Mouse (Mus musculus) adrenal gland, adult (tissue): ENCODE results near the gene Vwa8.
"Not testable (repeated sequence)": the region's sequence is repeated elsewhere in the genome, so short reads cannot be mapped to it uniquely, and the experiment has no call there.

ENCODE experiments used
- DNase-seq, 2 experiments: peaks; one replicate each; pipeline ENCODE4 v3.0.0; 2022 to 2023; ENCODE audit warnings: low spot score in 1 of 2; ENCODE audit not compliant: inconsistent age in 2 of 2

Vwa8 gene

GRCm38 (mm10) chr14:78972424-78972823, 123.6 kb downstream of the Vwa8 start:
- no peak for DNase-seq

- DNase-seq, result no peak
Measured at GRCm38 (mm10) chr14:78983104-78983503, 134.3 kb downstream of the Vwa8 start.

GRCm38 (mm10) chr14:78984296-78984695, 135.4 kb downstream of the Vwa8 start:
- DNase-seq, result peak in 1 of 2 experiments; percentile 66

- DNase-seq, result peak; percentile 48 to 73
Measured at GRCm38 (mm10) chr14:78987543-78987942, 138.7 kb downstream of the Vwa8 start.

- DNase-seq, result no peak
Measured at GRCm38 (mm10) chr14:78992456-78992855, 143.6 kb downstream of the Vwa8 start.

- no peak for DNase-seq
Measured at GRCm38 (mm10) chr14:78993515-78993914, 144.7 kb downstream of the Vwa8 start.

GRCm38 (mm10) chr14:78996359-78996758, 147.5 kb downstream of the Vwa8 start:
- no peak for DNase-seq

GRCm38 (mm10) chr14:79003576-79003975, 154.7 kb downstream of the Vwa8 start:
- DNase-seq, result peak in 1 of 2 experiments; percentile 57

- DNase-seq, result not testable (repeated sequence)
Measured at GRCm38 (mm10) chr14:79017710-79018109, 168.9 kb downstream of the Vwa8 start.

GRCm38 (mm10) chr14:79018564-79018963, 169.7 kb downstream of the Vwa8 start:
- DNase-seq, result peak in 1 of 2 experiments; percentile 43

- DNase-seq, result peak; percentile 88 to 92
Measured at GRCm38 (mm10) chr14:79021725-79022124, 172.9 kb downstream of the Vwa8 start.

- DNase-seq, result no peak
Measured at GRCm38 (mm10) chr14:79028996-79029575, 180.2 kb downstream of the Vwa8 start.

GRCm38 (mm10) chr14:79030715-79031114, 181.9 kb downstream of the Vwa8 start:
- peak in 1 of 2 experiments; percentile 40 for DNase-seq

- DNase-seq, result no peak
Measured at GRCm38 (mm10) chr14:79031230-79031740, 182.4 kb downstream of the Vwa8 start.

GRCm38 (mm10) chr14:79033396-79033795, 184.5 kb downstream of the Vwa8 start:
- no peak for DNase-seq

GRCm38 (mm10) chr14:79034511-79034913, 185.7 kb downstream of the Vwa8 start:
- no peak for DNase-seq

- DNase-seq, result no peak
Measured at GRCm38 (mm10) chr14:79035575-79035974, 186.7 kb downstream of the Vwa8 start.

GRCm38 (mm10) chr14:79047186-79047585, 198.3 kb downstream of the Vwa8 start:
- no peak for DNase-seq

- DNase-seq, result no peak
Measured at GRCm38 (mm10) chr14:79047956-79048355, 199.1 kb downstream of the Vwa8 start.

- DNase-seq, result no peak
Measured at GRCm38 (mm10) chr14:79049544-79049943, 200.7 kb downstream of the Vwa8 start.

- no peak for DNase-seq
Measured at GRCm38 (mm10) chr14:79065636-79066035, 216.8 kb downstream of the Vwa8 start.

GRCm38 (mm10) chr14:79069515-79069914, 220.7 kb downstream of the Vwa8 start:
- no peak for DNase-seq

GRCm38 (mm10) chr14:79074786-79075185, 225.9 kb downstream of the Vwa8 start:
- DNase-seq, result peak in 1 of 2 experiments; percentile 34
